Mouse (Mus musculus) adrenal gland, postnatal 25 days (tissue): ENCODE results near the gene Msl3l2. TPM values are rescaled to one million over a fixed set of nuclear protein-coding genes. Genes with fewer than 3 reads are reported as not detected.

Experiments
- total RNA-seq: library from RNA; stranded (reverse); gene quantifications from 2 replicates; pipeline ENCODE4 v1.2.3, GENCODE M21; 2021

Msl3l2 gene
- total RNA-seq, 1 experiment from 2014 or later: 10.5 TPM

Other genes with a start within 250 kb of the Msl3l2 start
- 5.5 and 10.2 TPM in 2 replicates for gene Tbc1d32, start 121.8 kb downstream of the Msl3l2 start, total RNA-seq